Mouse (Mus musculus): Measurements from ENCODE around the gene Mrps9.
"Not testable (repeated sequence)": the region's sequence is repeated elsewhere in the genome, so short reads cannot be mapped to it uniquely, and the experiment has no call there.

Mrps9 gene

GRCm38 (mm10) chr1:42850663-42851397, at the start of gene Mrps9:
Gene Mrps9 (plus strand): TSS chr1:42851233.
- peak; percentile 99 for ATAC-seq (ENCODE audit: low TSS enrichment)

GRCm38 (mm10) chr1:42813301-42813845, 37.7 kb upstream of the Mrps9 start:
- no peak for ATAC-seq (ENCODE audit: low TSS enrichment)

GRCm38 (mm10) chr1:42814798-42815619, 36.0 kb upstream of the Mrps9 start:
- ATAC-seq (ENCODE audit: low TSS enrichment) = peak; percentile 81

- peak; percentile 68 for ATAC-seq (ENCODE audit: low TSS enrichment)
Observed at GRCm38 (mm10) chr1:42851398-42851767, 350 bp downstream of the Mrps9 start.

- 0 out of 2 replicates have a peak, but pooled peaks have one; percentile 0 for ATAC-seq (ENCODE audit: low TSS enrichment)
Observed at GRCm38 (mm10) chr1:42851810-42852209, 777 bp downstream of the Mrps9 start.

GRCm38 (mm10) chr1:42864719-42865250, 13.8 kb downstream of the Mrps9 start:
- no peak for ATAC-seq (ENCODE audit: low TSS enrichment)

GRCm38 (mm10) chr1:42865336-42865939, 14.4 kb downstream of the Mrps9 start:
- no peak for ATAC-seq (ENCODE audit: low TSS enrichment)

GRCm38 (mm10) chr1:42865986-42866385, 15.0 kb downstream of the Mrps9 start:
- no peak for ATAC-seq (ENCODE audit: low TSS enrichment)

- ATAC-seq (ENCODE audit: low TSS enrichment) = no peak
Observed at GRCm38 (mm10) chr1:42867188-42867587, 16.2 kb downstream of the Mrps9 start.

- peak; percentile 69 for ATAC-seq (ENCODE audit: low TSS enrichment)
Observed at GRCm38 (mm10) chr1:42874174-42874573, 23.1 kb downstream of the Mrps9 start.

GRCm38 (mm10) chr1:42875271-42875670, 24.2 kb downstream of the Mrps9 start:
- peak; percentile 8; the same call in 1 of the 2 replicates for ATAC-seq (ENCODE audit: low TSS enrichment)

- no peak for ATAC-seq (ENCODE audit: low TSS enrichment)
Observed at GRCm38 (mm10) chr1:42876463-42877093, 25.5 kb downstream of the Mrps9 start.

GRCm38 (mm10) chr1:42877264-42877663, 26.2 kb downstream of the Mrps9 start:
- ATAC-seq (ENCODE audit: low TSS enrichment) = peak; percentile 28; the same call in 1 of the 2 replicates

- no peak for ATAC-seq (ENCODE audit: low TSS enrichment)
Observed at GRCm38 (mm10) chr1:42878851-42879250, 27.8 kb downstream of the Mrps9 start.

GRCm38 (mm10) chr1:42882258-42882657, 31.2 kb downstream of the Mrps9 start:
- ATAC-seq (ENCODE audit: low TSS enrichment) = no peak

- not testable (repeated sequence) for ATAC-seq (ENCODE audit: low TSS enrichment)
Observed at GRCm38 (mm10) chr1:42883418-42883817, 32.4 kb downstream of the Mrps9 start.

- no peak for ATAC-seq (ENCODE audit: low TSS enrichment)
Observed at GRCm38 (mm10) chr1:42887835-42888234, 36.8 kb downstream of the Mrps9 start.

- no peak for ATAC-seq (ENCODE audit: low TSS enrichment)
Observed at GRCm38 (mm10) chr1:42888541-42889349, 37.7 kb downstream of the Mrps9 start.

- ATAC-seq (ENCODE audit: low TSS enrichment) = no peak
Observed at GRCm38 (mm10) chr1:42889421-42889887, 38.4 kb downstream of the Mrps9 start.

GRCm38 (mm10) chr1:42894695-42895094, 43.7 kb downstream of the Mrps9 start:
- no peak for ATAC-seq (ENCODE audit: low TSS enrichment)
